Mouse (Mus musculus) megakaryocyte, embryonic 14.5 days (primary cell): ENCODE results near the gene Ism2. TPM values are rescaled to one million over a fixed set of nuclear protein-coding genes. Genes with fewer than 3 reads are reported as not detected.
A peak's percentile ranks its signal among the peaks of the same experiment; 100 is the strongest.
"Not testable (repeated sequence)": the region's sequence is repeated elsewhere in the genome, so short reads cannot be mapped to it uniquely, and the experiment has no call there.

ENCODE experiments used
- H3K27me3 ChIP-seq: replicated peaks from 2 replicates; pipeline ENCODE3; 2012; ENCODE audit warnings: inconsistent platforms
- H3K36me3 ChIP-seq: replicated peaks from 2 replicates; pipeline ENCODE3; 2012; ENCODE audit warnings: low read length, inconsistent platforms, mixed read lengths
- H3K4me1 ChIP-seq: 2 replicates; pipeline ENCODE4 v1.6.1; 2012; ENCODE audit warnings: inconsistent platforms
- H3K4me3 ChIP-seq: replicated peaks from 2 replicates; pipeline ENCODE3; 2012; ENCODE audit warnings: moderate library complexity, mild to moderate bottlenecking, inconsistent platforms
- H3K9me3 ChIP-seq: 2 replicates; pipeline ENCODE4 v1.6.1; 2012; ENCODE audit warnings: inconsistent platforms
- FLI1 ChIP-seq: IDR thresholded peaks from 2 replicates; pipeline ENCODE4 v1.6.1; 2012; ENCODE audit warnings: low read length, inconsistent platforms, mixed read lengths
- GATA1 ChIP-seq: IDR thresholded peaks from 3 replicates; pipeline ENCODE4 v1.6.1; 2012; ENCODE audit warnings: mixed read lengths, low read length, inconsistent platforms, borderline replicate concordance
- polyA plus RNA-seq: library from polyadenylated mRNA; stranded (reverse); fragments of >175 nt; gene quantifications from 2 replicates; pipeline ENCODE4 v1.2.3, GENCODE M21; 2012; ENCODE audit warnings: low replicate concordance; ENCODE audit not compliant: insufficient read depth

Ism2 gene
- polyA plus RNA-seq, 1 experiment: 0.04 TPM

DNA sequence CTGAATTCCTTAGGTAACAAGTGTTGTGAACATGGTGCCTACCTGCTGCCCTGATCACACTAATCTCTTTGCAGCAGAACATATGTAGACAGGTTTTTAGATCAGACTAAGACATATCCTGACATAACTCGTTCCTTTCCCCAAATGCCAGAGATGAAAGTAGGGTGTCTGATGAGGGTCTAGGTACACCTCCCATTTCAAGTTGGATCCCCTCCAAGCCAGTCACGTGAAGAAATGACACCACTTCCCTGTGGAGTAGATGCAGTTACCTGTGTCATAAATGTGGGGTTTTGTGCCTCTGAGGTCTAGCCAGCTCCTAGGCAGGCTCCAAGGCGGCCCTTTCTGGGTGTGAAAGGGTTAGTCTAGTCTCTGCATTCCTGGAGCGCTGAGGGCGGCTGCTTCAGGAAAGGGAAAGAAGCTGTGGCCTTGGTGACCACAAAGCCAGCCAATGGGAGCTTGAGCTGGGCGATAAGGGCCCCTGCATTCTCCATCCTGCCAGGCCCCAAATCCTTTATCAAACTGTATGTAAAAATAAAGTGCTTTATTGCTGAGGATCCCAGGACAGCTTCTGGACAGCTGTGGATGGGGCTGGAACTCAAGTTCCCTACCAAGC is 21.3 kb downstream of the Ism2 start:
- Histone ChIP-seq H3K9me3 (no peaks in the 10 kb centered on the region; the same call in 1 of the 2 replicates), H3K36me3 (peaks cover 50% of the 10 kb centered on the region), H3K27me3 (peaks cover 2% of the 10 kb centered on the region), H3K4me1 (peaks cover 93% of the 10 kb centered on the region), H3K4me3 (peak overlapping the region; percentile 79)
- no peak for TF ChIP-seq GATA1
- TF ChIP-seq FLI1: no peak

DNA sequence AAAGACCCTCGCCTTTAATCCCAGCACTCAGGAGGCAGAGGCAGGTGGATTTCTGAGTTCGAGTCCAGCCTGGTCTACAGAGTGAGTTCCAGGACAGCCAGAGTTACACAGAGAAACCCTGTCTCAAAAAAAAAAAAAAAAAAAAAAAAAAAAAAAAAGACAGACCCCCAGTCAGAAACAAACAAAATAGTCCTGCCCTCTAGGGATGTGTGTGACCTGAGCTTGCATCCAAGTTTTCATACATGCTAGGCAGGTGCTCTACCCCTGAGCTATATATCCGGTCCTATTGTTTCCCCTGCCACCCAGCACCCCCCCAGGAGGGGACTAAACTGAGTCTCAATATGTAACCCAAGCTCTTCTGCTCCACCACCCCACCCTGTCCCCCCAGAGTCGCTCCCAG is 22.3 kb downstream of the Ism2 start:
- not testable (repeated sequence) for H3K27me3 ChIP-seq, H3K4me3 ChIP-seq, H3K9me3 ChIP-seq
- peaks cover 57% of the 10 kb centered on the region for H3K36me3 ChIP-seq
- H3K4me1 ChIP-seq: peaks cover 86% of the 10 kb centered on the region

DNA sequence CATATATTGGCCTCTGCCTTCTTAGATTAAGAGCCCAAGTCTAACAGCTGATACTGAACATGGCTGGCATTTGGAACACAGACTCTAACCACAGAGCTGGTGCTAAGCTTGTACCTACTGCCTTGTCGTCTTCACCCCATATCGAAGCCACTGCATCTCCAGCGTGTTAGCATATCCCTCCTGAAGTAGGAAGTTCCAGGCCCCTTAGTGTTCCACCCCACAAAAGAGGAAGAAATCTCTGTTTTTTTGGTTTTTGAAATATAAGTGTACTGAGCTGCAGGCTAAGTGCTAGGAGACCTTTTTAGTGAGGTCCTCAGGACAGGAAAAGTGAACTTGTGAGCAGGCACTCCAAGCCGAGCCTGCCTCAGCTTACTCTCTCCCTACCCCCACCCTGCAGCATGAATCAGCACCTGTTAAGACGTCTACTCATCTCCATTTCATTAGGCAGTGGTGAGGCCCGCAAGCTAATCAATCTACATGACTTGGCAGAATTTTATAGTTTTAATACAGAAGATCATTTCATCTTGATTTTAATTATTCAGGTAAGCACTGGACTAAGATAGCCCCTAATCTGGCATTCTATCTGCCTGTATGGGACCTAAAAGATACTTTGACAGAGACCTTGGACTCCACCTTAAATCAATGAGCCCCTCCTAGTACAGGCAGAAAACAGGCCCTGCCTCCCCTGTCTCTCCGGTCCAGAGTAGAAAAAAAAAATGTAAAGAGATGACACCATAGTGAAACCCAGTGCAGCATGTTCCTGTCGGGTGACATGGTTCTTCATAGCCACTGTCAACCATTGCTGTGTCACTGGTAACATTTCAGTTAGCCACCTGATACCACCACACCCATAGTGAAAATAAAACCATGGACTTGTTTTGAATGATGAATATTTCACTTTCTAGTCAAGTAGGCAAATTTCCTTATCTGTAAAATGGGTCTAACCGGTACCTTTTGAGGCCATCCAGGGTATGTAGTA is 24.4 kb downstream of the Ism2 start:
- peak overlapping the region; percentile 9 for H3K4me3 ChIP-seq
- no peaks in the 10 kb centered on the region for H3K9me3 ChIP-seq
- H3K36me3 ChIP-seq: peaks cover 76% of the 10 kb centered on the region
- H3K4me1 ChIP-seq: peaks cover 66% of the 10 kb centered on the region
- H3K27me3 ChIP-seq: no peaks in the 10 kb centered on the region
- no peak for TF ChIP-seq FLI1
- TF ChIP-seq GATA1: no peak

DNA sequence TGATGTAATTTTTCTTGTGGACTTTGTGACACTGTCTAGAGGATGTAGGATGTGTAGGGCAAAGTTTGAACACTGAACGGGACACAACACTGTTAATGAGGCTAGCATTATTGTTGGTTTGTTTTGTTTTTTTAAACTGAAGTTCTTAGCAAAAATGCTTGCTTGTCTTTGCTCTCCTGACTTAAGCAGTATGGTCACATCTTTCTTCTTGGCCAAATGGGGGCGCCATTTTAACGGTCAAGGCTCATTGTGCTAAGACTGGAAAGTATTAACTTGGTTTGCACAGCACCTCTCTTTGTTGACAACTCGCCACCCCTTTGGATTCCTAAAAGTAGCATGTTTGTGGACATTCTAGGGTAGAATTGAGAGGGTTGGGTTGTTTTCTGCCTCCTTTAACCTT is 31.8 kb downstream of the Ism2 start:
- Histone ChIP-seq H3K9me3 (no peaks in the 10 kb centered on the region), H3K4me3 (peak overlapping the region; percentile 94), H3K36me3 (peaks cover 62% of the 10 kb centered on the region), H3K4me1 (peaks cover 36% of the 10 kb centered on the region), H3K27me3 (no peaks in the 10 kb centered on the region)
- no peak for TF ChIP-seq FLI1

DNA sequence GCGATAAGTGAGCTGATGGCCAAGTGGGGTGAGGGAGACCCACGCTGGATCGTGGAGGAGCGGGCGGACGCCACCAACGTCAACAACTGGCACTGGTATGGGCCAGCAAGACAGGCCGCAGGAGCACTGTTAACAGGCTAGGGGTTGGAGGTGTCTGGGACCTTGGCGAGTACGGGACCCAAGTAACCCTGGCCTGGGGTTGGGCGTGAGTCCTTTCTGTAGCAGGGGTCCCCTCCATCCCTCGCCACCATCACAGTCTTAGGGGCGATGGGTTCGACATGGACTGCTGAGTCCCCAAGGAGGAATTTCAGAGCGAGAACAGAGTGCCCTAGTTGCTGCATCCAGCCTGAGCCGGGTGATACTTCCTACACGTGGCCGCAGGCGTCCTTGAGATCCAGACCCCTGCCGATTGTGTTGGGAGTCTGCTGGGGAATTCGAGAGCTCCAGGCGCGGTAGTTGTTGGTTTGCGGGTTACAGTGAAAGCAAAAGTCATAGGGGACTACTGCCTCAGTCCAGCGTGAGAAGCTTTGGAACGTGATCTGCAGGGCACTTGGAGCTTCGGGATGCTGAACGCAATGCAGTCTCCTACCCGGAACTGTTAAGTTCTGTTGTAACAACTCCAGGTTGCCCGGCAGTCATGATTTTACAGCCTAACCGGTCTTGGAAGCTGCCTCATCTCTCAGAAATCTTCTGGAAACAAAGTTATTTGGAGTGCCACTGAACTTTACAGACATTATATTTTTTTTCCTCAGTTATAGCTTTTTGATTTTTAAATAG is 32.5 kb downstream of the Ism2 start:
- peaks cover 62% of the 10 kb centered on the region for H3K36me3 ChIP-seq
- H3K9me3 ChIP-seq: no peaks in the 10 kb centered on the region
- peak overlapping the region; percentile 94 for H3K4me3 ChIP-seq
- peaks cover 36% of the 10 kb centered on the region for H3K4me1 ChIP-seq
- H3K27me3 ChIP-seq: no peaks in the 10 kb centered on the region
- TF ChIP-seq FLI1 (no peak), GATA1 (no peak)

DNA sequence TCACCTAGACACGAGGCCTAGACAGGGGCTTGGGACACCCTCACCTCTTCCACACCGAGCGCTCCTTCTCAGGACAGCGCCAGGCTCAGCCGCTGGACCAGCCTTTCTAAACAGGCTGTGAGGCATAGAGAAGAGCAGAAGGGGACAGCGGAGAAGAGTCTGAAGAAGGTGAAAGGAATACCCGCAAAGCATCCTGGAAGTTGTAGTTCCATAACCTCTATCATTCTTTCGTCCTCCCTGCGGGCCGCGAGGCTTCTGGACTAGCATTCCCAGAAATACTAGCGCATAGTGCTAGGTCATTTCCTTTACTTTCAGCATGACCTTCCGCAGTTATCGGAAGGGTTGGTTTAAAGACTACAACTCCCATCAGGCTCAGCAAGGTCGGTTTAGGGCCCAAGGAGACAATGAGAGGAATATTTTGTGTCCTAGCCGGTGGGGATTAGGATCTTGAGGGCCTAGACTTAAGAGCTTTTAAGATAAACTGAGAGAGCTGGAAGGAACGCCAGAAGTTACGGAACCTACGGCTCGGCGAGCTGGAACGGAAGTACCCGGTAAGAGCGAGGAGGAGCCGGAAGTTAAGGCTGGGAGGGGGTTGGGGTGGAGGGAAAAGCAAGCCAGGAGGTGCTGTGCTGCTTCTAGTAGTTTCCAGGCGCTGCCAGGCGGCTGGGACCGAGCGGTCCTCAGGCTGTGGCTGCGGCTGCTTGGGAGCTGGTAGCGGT is 33.2 kb downstream of the Ism2 start, which contains the start of the genes Vipas39 and Ahsa1:
Vipas39 (minus strand) TSS at position 149 of the 719 bp plus-strand sequence.
Ahsa1 (plus strand) TSS at position 372 of the 719 bp plus-strand sequence.
- H3K27me3 ChIP-seq: no peaks in the 10 kb centered on the region
- H3K4me3 ChIP-seq: peak within 1 kb of the TSS; percentile 94
- peaks cover 36% of the 10 kb centered on the region for H3K4me1 ChIP-seq
- peaks cover 62% of the 10 kb centered on the region for H3K36me3 ChIP-seq
- no peak for TF ChIP-seq GATA1
- TF ChIP-seq FLI1: 0 out of 2 replicates have a peak, but pooled peaks have one; percentile 68
- no peaks in the 10 kb centered on the region for H3K9me3 ChIP-seq

DNA sequence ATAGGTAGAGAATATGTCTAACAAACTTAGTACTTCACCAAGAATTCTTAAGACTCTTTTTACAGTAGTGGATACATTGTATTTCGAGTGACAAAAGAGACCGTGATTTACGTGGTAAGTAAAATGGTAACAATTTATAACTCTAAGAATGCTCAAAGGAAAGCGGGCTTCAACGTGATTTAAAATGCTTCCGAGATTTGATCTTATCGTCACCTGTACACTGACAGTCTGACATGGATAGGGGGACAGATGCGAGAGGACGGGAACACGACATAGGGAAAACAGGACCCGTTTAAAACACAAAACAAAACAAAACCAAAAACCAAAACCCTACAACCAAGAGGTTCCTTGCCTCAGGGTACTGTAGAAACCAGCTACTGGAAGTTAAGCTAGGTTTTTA is 34.1 kb downstream of the Ism2 start:
- no peaks in the 10 kb centered on the region for H3K27me3 ChIP-seq
- peaks cover 36% of the 10 kb centered on the region for H3K4me1 ChIP-seq
- peak overlapping the region; percentile 94 for H3K4me3 ChIP-seq
- no peaks in the 10 kb centered on the region for H3K9me3 ChIP-seq
- no peak for TF ChIP-seq GATA1
- TF ChIP-seq FLI1: no peak
- H3K36me3 ChIP-seq: peaks cover 62% of the 10 kb centered on the region

DNA sequence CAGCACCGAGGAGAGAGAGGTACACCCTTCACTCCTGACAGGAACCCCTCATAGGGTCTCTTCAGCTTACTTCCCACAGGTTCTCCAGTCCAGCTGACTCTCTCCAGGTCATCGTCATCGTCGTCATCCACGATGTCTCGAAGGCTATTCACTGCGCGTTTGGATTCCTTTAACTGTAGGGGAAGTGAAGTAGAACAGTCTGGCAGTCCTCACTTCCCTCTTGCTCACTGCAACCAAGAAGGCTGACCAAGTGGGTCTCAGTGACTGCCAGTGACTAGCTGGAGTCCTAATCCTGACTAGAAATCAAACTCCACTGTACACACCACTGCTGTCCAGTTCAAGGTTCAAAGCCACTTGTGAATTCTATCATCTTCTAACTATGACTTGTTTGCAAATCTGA is 38.9 kb downstream of the Ism2 start:
- H3K27me3 ChIP-seq: no peaks in the 10 kb centered on the region
- TF ChIP-seq FLI1 (no peak), GATA1 (no peak)
- no peak overlapping the region for H3K4me3 ChIP-seq
- no peaks in the 10 kb centered on the region for H3K9me3 ChIP-seq
- H3K36me3 ChIP-seq: peaks cover 81% of the 10 kb centered on the region
- H3K4me1 ChIP-seq: peaks cover 25% of the 10 kb centered on the region

DNA sequence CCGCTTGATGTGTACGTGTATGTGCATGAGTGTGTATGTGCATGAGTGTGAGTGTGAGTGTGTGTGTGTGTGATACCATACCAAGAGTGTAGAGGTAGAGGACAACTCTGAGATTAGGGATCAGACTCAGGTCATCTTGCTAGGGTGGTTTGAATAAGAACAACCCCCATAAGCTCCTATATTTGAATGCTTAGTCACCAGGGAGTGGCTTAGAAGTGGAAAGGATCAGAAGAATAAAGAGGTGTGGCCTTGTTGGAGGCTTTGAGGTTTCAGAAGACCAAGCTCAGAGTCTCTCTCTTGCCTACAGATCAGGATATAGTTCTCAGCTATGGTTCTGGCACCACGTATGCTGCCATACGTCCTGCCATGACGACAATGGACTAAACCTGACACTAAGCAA is 42.9 kb downstream of the Ism2 start:
- peaks cover 91% of the 10 kb centered on the region for H3K36me3 ChIP-seq
- H3K27me3 ChIP-seq: no peaks in the 10 kb centered on the region
- no peaks in the 10 kb centered on the region for H3K9me3 ChIP-seq
- H3K4me3 ChIP-seq: no peak overlapping the region
- TF ChIP-seq FLI1 (no peak), GATA1 (no peak)
- H3K4me1 ChIP-seq: peaks cover 13% of the 10 kb centered on the region
